Mouse (Mus musculus): ENCODE data around the gene Gm13128.
"Not testable (repeated sequence)": the region's sequence is repeated elsewhere in the genome, so short reads cannot be mapped to it uniquely, and the experiment has no call there.

DNA sequence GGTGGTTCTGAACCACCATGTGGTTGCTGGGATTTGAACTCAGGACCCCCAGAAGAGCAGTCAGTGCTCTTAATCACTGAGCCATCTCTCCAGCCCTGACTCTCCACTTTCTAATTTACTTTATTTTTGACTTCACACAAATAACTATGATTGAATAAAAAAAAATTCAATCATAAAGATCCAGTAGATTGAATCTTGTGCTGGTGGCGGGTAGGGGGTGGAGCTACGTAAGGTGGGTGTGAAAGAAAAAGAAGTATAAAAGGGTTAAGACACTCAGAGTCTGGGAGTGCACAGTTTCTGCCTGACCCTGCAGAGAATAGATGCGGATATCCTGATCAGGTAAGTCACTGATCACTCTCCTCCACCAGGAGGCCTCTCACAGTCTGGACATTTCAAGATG is 27.6 kb downstream of the Gm13128 start, which contains the start of gene Gm13119:
- TF ChIP-seq CTCF (IDR thresholded peaks at IDR 0.05); POLR2A (IDR thresholded peaks at IDR 0.05; ENCODE audit: insufficient read depth, low read depth, low read length); EP300 (IDR thresholded peaks at IDR 0.05; ENCODE audit: insufficient read depth, low read depth, low read length): not testable (repeated sequence)

All from heart, adult 2 months (tissue).